Mouse (Mus musculus): ENCODE results near the gene H2-Eb2. TPM values are rescaled to one million over a fixed set of nuclear protein-coding genes. Genes with fewer than 3 reads are reported as not detected.

Gene H2-Eb2
- total RNA-seq (2021): not detected

- DNase-seq: no peak
These were observed at the start of gene H2-Eb2 for GRCm38 (mm10) chr17:34325436-34325835. TSS of gene H2-Eb2 (plus strand) at chr17:34325665.

- DNase-seq: no peak
These were observed 44.9 kb upstream of the H2-Eb2 start for GRCm38 (mm10) chr17:34280499-34281038.

- DNase-seq: no peak
These were observed 43.6 kb upstream of the H2-Eb2 start for GRCm38 (mm10) chr17:34281836-34282235.

GRCm38 (mm10) chr17:34285371-34285770, 40.1 kb upstream of the H2-Eb2 start:
- DNase-seq: no peak

- no peak for DNase-seq
These were observed 39.6 kb upstream of the H2-Eb2 start for GRCm38 (mm10) chr17:34285848-34286247.

- no peak for DNase-seq
These were observed 39.0 kb upstream of the H2-Eb2 start for GRCm38 (mm10) chr17:34286501-34286900.

GRCm38 (mm10) chr17:34286999-34287398, 38.5 kb upstream of the H2-Eb2 start:
- no peak for DNase-seq

GRCm38 (mm10) chr17:34287648-34288047, 37.8 kb upstream of the H2-Eb2 start, which contains the start of gene H2-Aa:
TSS of gene H2-Aa (minus strand) at chr17:34287823.
- peak; percentile 59 to 70 for DNase-seq

- no peak for DNase-seq
These were observed 37.3 kb upstream of the H2-Eb2 start for GRCm38 (mm10) chr17:34288131-34288530.

- peak; percentile 67 to 72 for DNase-seq
These were observed 33.9 kb upstream of the H2-Eb2 start for GRCm38 (mm10) chr17:34291609-34292008.

GRCm38 (mm10) chr17:34292570-34292969, 32.9 kb upstream of the H2-Eb2 start:
- no peak for DNase-seq

- no peak for DNase-seq
These were observed 31.9 kb upstream of the H2-Eb2 start for GRCm38 (mm10) chr17:34293533-34293932.

- no peak for DNase-seq
These were observed 31.2 kb upstream of the H2-Eb2 start for GRCm38 (mm10) chr17:34294249-34294648.

GRCm38 (mm10) chr17:34295307-34295706, 30.2 kb upstream of the H2-Eb2 start:
- no peak for DNase-seq

GRCm38 (mm10) chr17:34295891-34296794, 29.3 kb upstream of the H2-Eb2 start:
- peak in 1 of 2 experiments; percentile 29 for DNase-seq

GRCm38 (mm10) chr17:34299356-34299755, 26.1 kb upstream of the H2-Eb2 start:
- DNase-seq: no peak

GRCm38 (mm10) chr17:34300071-34300470, 25.4 kb upstream of the H2-Eb2 start:
- no peak for DNase-seq

GRCm38 (mm10) chr17:34300691-34301566, 24.5 kb upstream of the H2-Eb2 start:
- DNase-seq: no peak

- no peak for DNase-seq
These were observed 23.7 kb upstream of the H2-Eb2 start for GRCm38 (mm10) chr17:34301670-34302190.

GRCm38 (mm10) chr17:34303789-34304188, 21.7 kb upstream of the H2-Eb2 start:
- DNase-seq: no peak

- DNase-seq: peak; percentile 31 to 39
These were observed 20.7 kb upstream of the H2-Eb2 start for GRCm38 (mm10) chr17:34304751-34305150.

- DNase-seq: peak; percentile 76 to 80
These were observed 20.0 kb upstream of the H2-Eb2 start, which contains the start of gene H2-Eb1 for GRCm38 (mm10) chr17:34305380-34306030. TSS of gene H2-Eb1 (plus strand) at chr17:34305867.
